Mouse (Mus musculus): ENCODE results near the gene Srrm1.

Gene Srrm1

DNA sequence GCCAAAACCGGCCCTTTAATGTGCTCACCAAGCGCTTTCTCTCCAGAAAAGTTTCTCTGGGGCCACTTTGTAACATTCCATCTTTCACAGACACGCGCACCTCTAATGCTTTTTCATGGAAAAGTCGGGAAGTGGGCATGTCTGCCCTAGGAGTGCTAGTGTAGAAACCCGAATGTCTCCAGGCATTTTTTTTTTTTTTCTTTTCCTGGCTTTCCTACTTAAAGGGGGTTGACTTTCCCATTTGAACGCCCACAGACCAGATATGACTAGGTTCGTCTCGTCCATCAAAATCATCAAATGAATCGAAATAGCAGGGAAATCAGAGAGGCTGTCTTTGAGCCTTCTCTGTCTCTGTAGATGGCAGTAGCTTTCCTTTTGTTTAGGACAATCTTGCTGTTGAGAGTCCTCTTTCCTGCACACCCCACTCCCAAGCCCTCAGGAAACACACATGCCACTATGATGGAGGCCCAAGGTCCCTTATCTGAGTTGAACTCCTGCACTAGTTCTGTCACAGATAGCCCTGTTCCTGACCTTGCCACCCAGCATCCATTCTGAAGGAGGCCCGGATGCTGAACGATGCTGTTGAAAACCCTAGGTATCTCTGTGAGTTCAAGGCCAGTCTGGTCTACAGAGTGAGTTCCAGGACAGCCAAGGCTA lies 801 bp upstream of the Srrm1 start:
- no peak for DNase-seq (ENCODE audit: low read depth, low spot score)

DNA sequence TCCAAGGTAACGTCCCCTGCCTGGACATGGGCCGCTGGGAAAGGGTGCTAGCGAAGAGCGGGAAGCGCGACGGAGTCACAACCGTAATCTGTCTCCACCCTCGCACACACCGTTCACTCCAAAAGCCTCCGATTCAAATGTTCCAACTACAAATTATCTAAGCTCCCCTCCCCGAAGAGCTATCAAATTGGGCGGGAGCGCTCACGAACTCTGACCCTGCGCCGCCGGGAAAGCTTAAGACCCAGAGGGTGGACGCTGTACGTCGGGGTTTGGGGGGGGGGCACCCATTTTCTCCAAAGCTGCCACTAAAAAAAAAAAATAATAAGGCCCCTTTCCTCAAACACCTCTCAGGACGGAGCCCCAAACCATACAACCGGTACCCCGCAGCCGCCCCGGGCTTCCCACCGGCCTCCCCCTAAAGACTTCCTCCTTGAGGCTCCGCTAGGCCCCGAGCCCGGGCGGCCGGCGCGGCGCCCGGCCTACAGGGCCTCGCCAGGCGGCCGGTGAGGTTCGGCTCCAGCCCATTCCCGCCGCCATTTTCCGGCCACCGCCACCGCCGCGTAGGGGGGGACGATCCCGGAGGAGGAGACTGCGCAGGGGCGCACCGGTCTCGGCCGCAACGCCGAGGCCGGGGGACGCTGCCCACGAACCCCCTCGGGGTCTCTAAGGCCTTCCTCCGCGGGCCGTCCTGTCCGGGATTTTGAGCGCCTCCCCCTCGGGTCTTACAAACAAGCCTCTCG lies 625 bp downstream of the Srrm1 start:
- peak; percentile 11 for DNase-seq (ENCODE audit: low read depth, low spot score)

DNA sequence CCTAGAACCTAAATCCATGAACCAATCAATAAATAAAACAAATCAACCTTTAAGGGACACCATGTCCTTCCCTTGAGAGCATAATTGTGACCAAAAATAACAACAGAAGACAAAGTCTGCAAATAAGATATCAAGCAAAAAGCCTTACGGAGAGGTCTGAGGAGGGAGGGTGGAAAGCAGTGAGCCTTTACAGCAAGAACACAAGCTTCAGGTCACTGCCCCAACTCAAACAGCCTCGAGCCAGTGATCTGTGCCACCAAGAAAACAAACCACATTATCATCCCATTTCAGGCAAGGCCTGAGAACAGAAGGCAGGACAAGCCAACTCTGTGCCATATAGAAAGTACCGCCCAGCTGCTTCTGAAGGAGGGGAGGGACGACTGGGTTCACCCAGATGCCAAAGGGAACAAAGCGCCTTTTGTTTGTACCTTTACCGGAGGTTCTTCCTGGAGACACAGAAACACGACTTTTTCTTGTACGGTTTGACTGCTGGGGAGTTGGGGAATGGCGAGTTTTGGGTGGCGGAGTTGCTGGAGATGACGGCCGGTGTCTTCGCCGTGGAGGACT lies 15.7 kb downstream of the Srrm1 start:
- DNase-seq (ENCODE audit: low read depth, low spot score) = no peak

DNA sequence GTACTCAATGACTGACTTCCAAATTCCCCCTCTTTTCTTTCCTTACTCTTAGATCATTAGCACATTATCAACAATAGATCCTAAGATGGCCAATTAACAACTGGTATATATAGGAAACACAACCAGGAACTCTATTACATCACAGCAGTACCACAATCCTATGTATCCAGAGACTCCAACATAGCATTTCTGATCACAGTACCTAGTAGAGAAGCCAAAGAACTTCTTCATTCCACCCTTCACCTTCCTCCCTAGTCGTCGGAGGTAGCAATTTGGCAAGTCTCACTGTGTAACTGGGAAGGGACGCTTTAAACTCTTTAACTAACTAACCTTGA lies 17.1 kb downstream of the Srrm1 start:
- DNase-seq (ENCODE audit: low read depth, low spot score) = no peak

DNA sequence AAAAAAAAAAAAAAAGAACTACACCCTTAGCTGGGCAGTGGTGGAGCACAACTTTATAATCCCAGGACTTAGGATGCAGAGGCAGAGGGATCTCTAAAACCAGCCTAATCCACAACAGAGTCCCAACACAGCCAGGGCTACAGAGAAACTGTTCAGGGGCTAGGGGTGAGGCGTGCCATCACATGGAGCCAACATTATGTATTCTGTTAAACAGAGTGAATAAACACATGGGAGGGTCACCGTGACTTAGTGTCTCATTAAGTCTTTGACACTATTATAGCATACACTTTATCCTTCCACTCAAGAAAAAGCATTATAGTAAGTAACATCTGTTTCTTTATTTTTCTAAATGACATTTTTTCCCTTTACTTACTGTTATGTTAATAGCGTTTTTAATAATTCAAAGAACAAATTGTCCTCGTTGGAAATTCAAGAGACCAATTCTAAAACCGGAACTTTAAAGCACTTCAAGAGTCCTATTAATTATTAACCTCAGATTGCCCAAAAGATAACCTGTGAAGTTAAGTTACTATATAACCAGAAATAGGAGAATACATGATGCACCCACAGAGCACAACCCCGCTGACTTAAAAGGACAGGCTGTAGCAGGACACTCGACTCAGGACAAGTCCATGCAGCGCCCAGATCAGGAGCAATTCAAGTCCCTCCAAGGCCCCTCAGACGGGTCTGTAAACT lies 17.6 kb downstream of the Srrm1 start:
- DNase-seq (ENCODE audit: low read depth, low spot score) = no peak

DNA sequence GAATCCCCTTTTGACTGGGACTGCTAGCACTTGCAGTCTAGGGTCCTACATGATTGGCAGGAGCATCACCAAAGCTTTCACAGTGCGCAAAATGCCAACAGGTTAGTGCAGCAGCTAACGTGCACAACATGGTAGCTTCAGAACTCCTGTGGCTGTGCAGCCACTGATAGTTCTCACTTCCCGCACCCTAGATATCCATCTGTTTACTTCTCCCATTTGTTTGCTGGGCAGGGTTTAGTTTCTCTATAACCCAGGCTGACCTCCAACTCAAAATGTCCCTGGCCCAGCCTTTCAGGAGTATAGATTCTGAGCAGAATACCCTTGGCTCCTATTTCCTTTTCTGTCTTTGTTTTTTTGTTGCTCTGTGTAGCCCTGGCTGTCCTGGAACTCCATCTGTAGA lies 26.7 kb downstream of the Srrm1 start:
- DNase-seq (ENCODE audit: low read depth, low spot score) = no peak

DNA sequence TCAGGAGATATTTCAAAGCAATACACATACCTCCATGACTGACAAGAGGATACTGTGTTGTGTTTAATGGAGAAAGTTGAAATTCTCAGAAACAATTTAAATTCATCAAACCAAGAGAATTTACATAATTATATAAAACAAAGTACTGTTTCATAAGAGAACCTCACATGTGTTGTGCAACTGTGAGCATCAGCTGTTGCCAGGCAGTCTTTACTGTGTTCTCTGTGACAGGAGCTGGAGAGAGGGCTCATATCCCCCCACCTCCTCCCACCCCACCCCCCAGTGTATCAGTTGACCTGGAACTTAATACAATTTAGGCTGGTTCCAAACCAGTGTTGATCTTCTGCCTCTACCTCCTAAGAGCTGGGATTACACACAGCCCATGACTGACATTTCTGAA lies 27.1 kb downstream of the Srrm1 start:
- DNase-seq (ENCODE audit: low read depth, low spot score) = no peak

DNA sequence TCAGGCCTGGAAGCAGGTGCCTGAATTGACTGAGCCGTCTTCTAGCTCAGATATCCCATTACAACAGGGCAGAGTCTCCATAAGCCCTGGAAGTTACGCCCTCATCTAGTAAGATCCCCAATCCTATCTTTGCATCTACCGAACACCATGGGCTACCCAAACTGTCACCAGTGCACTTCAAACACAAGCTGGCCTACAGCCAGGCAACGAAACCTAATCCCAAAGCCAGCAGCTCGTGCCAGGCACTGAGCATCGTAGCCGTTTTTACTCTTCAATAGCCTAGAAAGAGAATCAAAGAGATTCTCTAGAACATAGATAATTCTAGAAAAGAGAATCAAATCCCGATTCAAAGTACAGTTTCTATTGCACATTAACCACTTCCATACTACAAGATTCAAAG lies 30.1 kb downstream of the Srrm1 start:
- DNase-seq (ENCODE audit: low read depth, low spot score) = no peak

DNA sequence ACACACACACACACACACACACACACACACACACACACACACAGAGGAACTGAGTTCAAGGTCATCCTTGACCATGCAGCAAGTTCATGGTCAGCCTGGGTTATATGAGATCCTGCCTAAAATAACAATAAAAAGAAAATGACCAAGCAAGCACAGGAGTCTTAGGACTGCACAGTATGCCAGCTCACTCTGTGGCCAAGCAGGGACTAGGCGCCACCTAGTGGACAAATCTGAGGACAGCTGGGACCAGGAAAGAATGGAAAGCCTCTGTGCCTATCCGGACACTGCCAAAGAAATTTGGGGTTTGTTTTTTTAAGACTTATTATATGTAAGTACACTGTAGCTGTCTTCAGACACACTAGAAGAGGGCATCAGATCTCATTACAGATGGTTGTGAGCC lies 35.2 kb downstream of the Srrm1 start:
- DNase-seq (ENCODE audit: low read depth, low spot score) = peak; percentile 63

DNA sequence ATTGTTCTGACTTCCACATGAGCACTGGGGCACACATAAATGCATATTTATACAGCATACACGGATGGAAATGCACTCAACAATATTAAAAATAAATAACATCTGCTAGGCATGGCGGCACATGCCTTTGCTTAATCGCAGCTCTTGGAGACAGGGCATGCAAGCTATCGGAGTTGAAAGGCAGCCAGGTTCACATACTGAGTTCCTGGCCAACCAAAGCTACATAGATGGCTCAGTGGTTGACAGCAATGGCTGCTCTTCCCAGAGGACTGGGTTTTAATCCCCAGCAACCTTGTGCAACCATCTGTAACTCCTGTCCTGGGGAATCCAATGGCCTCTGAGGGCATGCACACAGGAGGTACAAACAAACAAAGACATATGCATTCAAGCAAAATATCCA lies 35.6 kb downstream of the Srrm1 start:
- DNase-seq (ENCODE audit: low read depth, low spot score) = no peak

DNA sequence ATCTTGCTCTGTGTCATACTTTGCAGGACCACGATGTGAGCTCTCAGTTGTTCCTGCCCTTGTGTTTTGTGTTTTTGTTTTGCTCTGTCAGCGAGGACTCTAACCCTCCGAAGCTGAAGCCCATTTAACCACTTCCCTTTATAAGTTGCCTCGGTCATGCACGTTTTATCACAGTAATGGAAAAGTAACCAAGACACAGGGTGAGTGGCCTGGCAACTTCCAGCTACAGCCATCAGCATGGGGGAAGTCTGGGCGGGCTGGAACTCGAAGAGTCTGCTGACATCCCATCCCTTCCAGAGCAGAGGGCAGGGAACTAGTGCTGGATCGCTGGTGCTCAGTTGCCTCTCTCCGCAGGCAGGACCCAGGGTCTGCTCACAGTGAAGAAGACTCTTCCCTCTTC lies 37.8 kb downstream of the Srrm1 start:
- DNase-seq (ENCODE audit: low read depth, low spot score) = no peak

DNA sequence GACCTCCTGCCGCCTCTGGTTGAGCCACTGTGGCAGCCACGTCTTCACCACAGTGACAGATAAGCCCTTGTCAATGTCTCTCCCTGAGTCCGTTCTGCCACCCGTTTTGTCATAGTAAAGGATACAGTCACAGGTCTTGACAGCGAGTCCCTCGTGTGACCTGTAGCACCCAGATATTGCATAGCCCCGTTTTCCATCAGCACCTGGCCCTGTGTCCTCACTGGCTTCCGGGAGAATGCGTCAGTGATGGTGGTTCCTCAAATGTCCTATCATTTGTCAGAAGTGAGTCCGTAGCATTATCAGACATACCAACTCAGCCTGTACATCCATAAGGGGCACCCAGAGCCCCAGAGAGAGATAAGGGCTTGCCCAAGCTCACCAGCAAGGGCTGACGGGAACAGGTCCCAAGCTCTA lies 38.7 kb downstream of the Srrm1 start:
- DNase-seq (ENCODE audit: low read depth, low spot score) = no peak

DNA sequence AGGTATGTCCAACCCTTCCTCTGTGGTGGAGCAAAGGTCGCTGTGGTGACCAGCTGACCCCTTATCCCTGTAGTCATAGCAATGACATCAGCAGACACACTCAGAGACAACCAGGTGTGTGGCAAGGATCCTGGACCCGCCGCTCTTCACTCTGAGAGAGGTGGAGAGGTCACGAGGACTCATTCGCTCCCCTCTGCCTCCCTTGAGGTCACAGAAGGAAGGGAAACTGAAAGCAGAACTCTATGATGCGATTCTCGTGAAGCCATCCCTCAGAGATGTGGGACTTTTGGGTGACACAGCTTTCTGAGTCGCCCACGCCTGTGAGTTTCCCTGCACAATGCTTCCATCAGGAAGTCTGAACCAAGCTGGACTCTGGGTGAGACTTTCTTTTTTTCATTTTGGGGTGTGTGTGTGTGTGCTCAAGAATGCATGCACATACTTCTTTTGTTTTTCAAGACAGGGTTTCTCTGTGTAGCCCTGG lies 39.3 kb downstream of the Srrm1 start:
- no peak for DNase-seq (ENCODE audit: low read depth, low spot score)

DNA sequence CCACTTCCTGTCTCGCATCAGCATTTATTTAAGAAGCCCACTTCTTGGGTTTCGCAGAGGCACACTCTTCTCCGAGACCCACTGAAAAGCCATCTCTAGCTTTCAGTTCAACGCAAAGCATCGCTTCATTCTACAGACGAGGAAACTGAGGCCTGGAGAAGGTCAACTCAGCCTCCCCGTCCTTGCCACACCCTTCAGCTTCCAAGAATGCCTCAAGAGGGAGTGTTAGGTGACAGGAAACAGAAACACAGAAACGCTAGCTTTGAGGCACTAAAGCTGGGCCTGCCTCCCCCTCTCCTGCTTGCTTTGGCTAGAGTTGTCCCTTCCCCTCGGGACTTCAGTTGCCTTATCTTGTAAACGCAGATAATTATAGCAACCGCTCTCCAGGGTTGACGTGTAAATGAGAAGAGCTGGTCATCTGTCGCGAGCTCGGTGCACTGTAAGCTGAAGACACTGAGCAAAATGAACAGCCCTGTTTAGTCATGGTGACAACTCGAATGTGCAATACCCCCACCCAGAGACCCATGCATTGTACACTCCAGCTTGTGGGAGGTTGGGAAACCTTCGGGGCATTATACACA lies 39.9 kb downstream of the Srrm1 start:
- DNase-seq (ENCODE audit: low read depth, low spot score) = no peak

DNA sequence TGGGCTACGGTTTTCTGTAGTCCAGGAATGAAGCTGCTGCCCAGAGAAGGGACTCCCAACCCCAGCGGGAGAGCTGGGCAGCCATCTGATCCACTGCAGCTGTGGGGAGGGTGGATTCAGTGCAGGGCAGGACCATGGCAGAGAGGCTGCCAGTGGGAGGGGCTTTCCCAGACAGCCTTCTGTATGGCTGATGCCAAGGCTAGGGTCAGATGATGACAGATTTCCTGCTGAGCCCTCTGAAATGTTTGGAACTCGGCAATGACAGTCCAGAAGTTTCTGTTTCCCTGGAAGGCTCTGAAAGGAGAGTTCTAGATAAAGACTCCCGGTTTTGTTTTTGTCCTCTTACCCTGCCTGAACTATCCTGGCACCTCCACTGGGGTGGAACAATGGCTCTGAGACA lies 40.4 kb downstream of the Srrm1 start:
- no peak for DNase-seq (ENCODE audit: low read depth, low spot score)

DNA sequence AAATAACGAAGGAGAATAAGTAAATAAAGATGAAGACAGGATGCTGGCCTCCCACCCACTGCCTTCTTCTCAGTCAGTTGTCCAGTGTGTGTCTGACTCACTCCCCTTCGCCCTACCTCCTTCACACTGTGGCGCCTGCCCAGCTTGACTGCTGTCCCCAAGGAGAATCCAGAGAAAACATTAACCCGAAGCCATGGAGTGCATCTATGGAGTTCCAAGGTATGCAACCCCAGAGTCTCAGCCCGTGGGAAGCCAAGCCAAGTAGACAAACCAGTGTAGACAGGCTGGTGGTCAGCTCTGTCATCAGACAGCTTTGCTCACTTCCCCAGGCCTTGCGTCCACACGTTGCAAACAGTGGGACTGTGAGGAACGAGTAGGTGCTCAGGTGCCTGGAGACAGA lies 42.8 kb downstream of the Srrm1 start:
- DNase-seq (ENCODE audit: low read depth, low spot score) = no peak

DNA sequence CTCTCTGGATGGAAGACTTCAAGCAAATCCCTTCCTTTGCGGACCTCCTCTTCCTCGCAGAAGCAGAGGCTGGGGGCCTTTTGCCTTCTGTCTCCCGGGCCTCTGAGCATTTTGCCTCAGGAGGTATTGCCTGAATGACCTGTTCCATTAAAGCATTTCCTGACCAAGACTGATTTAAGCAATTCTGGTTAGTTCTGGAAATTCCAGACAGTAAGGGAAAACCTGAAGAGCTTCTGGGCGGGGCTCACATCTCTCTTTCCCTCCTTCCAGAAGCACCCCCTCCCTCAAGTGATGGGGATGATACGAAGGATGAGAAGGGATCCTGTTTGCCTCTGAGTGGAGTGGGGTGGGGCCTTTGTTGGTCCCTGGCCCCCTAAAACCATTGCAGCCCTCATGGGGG lies 43.4 kb downstream of the Srrm1 start:
- no peak for DNase-seq (ENCODE audit: low read depth, low spot score)

DNA sequence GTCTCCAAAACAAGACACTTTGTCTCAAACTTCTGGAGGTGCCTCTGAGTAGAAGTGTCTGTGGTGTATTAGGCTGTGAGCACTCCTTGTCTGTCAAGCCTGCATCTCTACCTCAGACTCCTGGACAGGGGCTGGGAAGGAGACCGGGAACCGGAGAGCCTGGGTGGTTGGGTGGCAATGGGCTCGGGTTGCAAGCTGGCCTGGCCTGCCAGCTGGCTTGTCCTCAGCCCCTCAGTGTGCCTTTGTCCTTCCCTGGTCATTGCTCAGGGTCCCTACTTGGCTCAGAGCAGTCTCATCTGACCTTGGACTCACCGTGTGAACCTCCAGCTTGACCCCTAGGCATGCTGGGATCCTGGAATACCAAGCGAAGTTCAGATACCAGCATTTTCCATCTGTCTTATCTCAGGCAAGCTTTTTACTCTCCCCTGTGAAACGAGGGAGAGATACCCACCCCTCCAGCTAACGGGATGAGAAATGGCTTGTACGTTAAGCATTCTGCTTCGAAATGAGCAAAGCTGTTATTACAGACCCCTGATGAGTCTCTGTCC lies 43.9 kb downstream of the Srrm1 start:
- no peak for DNase-seq (ENCODE audit: low read depth, low spot score)

DNA sequence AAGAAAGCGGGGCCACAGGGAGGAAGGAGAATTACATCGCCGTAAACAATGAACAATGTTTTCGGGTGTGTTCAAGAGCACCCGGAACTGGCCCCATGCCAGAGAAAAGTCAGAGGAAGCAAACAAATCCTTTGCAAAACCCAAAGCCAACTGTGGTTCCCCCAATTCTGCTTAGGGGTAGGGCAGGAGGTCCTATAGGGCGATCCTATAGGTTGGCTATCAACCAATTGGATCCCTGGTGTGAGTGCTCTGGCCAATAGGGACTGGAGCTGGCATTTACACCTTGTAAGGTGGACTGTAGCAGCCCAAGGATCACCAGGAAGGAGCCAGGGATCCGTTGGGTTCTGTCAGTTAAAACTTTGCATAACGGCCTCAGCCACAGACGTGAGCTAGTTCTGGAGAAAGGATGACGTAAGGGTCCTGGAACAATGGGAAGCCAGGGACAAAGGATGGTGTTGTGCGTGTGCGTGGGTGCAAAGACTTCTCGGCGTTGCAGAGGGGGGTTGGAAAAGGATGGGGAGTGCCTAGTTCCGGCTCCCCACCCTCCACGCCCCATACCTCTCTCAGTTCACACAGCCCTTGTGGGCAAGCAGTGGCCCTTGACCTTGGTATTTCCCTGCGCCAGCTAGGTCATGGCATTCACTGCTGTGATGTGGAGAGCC lies 46.0 kb downstream of the Srrm1 start:
- DNase-seq (ENCODE audit: low read depth, low spot score) = no peak

DNA sequence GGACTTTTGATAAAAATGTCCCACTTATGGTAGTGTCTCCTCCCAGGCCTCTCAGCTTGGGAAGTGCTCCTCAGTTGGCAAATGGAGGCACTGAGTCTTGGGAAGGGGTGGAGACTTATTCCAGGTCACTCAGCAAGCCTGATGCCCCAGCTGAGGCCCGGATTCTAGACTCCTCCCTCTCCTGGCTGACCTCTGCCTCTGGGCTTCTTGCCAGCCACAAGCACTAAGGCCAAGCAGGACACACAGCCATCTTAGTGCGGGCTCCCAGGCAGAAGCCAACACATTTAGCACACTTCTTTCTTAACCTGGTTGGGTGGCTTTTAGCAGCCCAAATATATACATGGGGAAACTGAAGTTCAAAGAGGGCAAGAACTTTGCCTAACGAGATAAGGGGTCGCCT lies 46.6 kb downstream of the Srrm1 start:
- no peak for DNase-seq (ENCODE audit: low read depth, low spot score)

DNA sequence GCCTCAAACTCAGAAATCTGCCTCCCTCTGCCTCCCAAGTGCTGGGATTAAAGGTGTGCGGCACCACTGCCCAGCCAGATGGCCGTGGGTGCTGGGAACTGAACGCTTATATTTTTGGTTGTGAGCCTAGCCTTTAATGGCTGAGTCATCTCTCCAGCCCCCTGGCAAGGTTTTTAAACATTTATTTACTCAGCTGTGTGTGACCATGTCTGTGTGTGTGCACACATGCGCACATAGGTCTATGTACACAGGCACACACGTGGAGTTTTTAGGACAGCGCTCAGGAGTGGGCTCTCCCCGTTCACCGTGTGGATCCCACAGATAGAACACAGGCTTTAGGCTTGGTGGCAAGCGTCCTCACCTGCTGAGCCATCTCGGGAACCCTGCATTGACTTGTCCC lies 50.9 kb downstream of the Srrm1 start:
- DNase-seq (ENCODE audit: low read depth, low spot score) = no peak

All from embryo, embryonic 11.5 days (tissue).